Mouse (Mus musculus): Measurements from ENCODE around the gene Ndufaf2.

DNA sequence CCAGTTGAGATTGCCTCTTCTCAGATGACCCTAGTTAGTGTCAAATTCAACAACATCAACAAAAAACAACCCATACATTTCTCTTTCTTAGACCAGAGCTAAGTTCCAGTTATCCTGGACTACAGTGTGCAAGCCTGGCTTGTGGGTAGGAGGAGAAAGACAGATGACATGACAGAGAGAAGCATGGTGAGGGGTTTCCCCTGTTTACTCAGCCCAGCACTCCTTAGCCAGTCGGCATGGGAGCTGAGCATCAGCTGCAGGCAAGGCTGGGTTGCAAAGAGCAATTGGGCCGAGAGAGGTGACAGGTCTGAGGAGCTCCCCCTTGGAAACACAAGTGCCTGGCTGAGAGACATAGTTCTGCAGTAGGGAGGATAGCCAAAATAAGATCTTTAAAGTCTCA is 57.7 kb downstream of the Ndufaf2 start:
- TF ChIP-seq EP300 (IDR thresholded peaks at IDR 0.05; ENCODE audit: insufficient read depth, low read depth, low read length): no peak
- TF ChIP-seq POLR2A (IDR thresholded peaks at IDR 0.05; ENCODE audit: insufficient read depth, low read depth, low read length): no peak

Measured in heart, adult 2 months (tissue).